Mouse (Mus musculus): Measurements from ENCODE around the gene Pth1r. TPM values are rescaled to one million over a fixed set of nuclear protein-coding genes. Genes with fewer than 3 reads are reported as not detected.

Pth1r gene
- polyA plus RNA-seq, 1 experiment from 2014 or later: 16.4 TPM

DNA sequence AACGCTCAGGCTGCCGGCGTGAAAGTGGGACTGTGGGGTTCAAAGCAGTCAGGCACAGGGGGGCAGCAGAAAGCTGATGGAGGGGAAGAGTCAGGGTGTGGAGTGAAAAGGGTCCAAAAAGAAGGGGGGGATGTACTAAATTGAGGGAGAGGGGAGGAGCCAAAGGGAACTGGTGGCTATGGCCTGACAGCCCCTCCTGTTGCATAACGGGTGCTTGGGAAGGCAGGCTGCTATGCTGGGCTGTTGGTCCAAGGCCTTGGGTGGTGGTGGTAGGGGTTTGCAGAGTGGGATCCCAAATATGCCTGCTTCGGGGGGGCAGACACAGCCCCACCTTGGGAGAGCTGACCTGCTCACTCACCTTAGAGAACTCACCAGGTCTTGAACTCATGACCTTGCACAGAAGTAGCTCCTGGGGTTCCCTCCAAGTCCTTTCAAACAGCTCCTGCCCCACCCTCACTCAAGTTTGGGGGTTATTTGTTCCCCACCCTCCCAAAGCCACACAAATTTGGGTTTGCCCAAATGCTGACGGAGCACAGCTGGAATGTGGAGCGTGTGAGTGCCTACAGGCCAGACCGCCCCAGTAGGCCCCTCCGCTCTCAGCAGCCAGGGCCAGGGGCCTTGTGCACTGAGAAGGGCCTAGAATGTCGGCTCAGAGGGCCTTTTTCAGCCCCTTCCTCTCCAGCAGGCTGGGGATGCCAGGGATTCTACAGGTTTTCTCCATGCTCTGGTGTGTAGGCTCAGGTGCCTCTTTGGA lies 28.5 kb upstream of the Pth1r start:
- peak overlapping the region; percentile 27 for H3K27ac ChIP-seq (ENCODE audit: low read length)

DNA sequence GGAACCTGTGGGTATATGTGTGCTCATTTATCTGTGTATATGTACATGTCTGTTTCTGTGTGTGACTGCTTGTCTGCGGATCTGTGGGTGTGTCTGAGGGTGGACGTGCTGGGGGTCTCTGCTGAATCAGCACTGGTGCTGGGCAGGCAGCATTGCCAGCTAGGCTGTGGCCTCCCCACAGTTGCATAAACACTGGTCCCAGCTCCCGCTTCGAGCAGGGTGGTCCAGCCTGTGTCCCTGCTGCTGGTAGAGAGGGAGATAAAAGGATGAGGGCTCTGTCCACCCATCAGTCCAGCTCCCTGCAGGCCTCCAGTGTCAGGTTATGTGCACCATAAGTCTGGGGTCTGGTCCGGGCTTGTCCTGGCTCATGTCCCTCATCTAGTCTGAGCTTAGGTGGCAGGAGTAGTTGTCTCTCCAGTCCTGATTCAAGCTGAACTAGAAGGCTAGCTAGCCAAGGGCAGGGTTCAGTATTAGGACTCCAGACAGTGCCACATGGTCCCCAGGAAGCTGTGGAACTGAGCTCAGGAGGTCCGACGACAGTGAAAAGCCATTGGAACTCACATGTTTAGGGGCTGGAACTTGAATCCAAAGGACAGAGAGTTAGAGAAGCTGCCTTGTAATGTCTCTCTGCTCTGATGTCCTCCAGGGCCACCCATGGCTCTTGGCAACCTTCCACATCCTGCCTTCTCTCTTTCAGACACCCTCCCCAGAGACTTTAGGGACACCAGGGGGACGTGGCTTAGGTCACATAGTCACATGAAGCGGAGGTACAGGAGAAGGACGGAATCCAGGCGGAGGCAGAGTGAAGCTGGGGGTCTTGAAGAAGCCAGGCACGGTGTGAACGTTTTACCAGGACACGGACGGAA lies 27.7 kb upstream of the Pth1r start:
- Histone ChIP-seq H3K4me2 (ENCODE audit: low read depth, low read length) (no peak overlapping the region), H3K36me3 (ENCODE audit: control insufficient read depth, insufficient read depth, low read length) (no peaks in the 10 kb centered on the region), H3K4me1 (ENCODE audit: control insufficient read depth, insufficient read depth, low read length) (peaks cover 15% of the 10 kb centered on the region), H3K4me3 (ENCODE audit: low read length) (no peak overlapping the region), H3K27me3 (replicated peaks; ENCODE audit: control insufficient read depth, insufficient read depth, low read length) (no peaks in the 10 kb centered on the region), H3K27ac (ENCODE audit: low read length) (peak overlapping the region; percentile 27), H3K9ac (ENCODE audit: low read depth, low read length) (peak overlapping the region; percentile 24; the same call in 1 of the 2 replicates), H3K9me3 (ENCODE audit: control insufficient read depth, low read length) (no peaks in the 10 kb centered on the region)
- peak; percentile 48; the same call in 1 of the 2 replicates for ATAC-seq
- WGBS: 64% methylated on average over 15 of the region's 15 CpGs

More for the DNA sequence above, 28.5 kb upstream of the Pth1r start:
- Histone ChIP-seq H3K36me3 (ENCODE audit: control insufficient read depth, insufficient read depth, low read length) (no peaks in the 10 kb centered on the region), H3K9me3 (ENCODE audit: control insufficient read depth, low read length) (no peaks in the 10 kb centered on the region), H3K4me3 (ENCODE audit: low read length) (no peak overlapping the region), H3K9ac (ENCODE audit: low read depth, low read length) (peak overlapping the region; percentile 24), H3K4me1 (ENCODE audit: control insufficient read depth, insufficient read depth, low read length) (peaks cover 15% of the 10 kb centered on the region), H3K4me2 (ENCODE audit: low read depth, low read length) (no peak overlapping the region), H3K27me3 (replicated peaks; ENCODE audit: control insufficient read depth, insufficient read depth, low read length) (no peaks in the 10 kb centered on the region)
- WGBS: 74% methylated on average over 10 of the region's 10 CpGs
- ATAC-seq: peak; percentile 36

DNA sequence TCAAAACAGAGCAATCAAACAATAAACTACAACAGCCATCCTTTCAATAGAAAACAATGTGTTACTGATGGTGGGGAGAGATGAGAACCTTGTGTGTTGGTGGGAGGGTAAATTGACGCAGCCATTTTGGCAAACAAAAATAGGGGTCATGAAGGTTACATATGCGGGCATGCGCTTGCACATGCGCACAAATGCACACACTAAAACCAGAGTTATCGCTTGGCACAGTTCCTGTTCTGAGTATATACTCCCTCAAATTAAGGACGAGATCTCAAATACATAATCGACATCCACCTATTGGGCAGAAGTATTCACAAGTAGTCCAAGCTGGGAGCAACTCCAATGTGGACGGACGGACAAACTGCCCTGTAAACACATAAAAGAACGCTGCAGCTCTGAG lies 25.4 kb upstream of the Pth1r start:
- no peak overlapping the region for H3K27ac ChIP-seq (ENCODE audit: low read length)
- H3K4me2 ChIP-seq (ENCODE audit: low read depth, low read length): no peak overlapping the region
- H3K9me3 ChIP-seq (ENCODE audit: control insufficient read depth, low read length): no peaks in the 10 kb centered on the region
- H3K27me3 ChIP-seq (replicated peaks; ENCODE audit: control insufficient read depth, insufficient read depth, low read length): no peaks in the 10 kb centered on the region
- no peaks in the 10 kb centered on the region for H3K36me3 ChIP-seq (ENCODE audit: control insufficient read depth, insufficient read depth, low read length)
- no peak overlapping the region for H3K4me3 ChIP-seq (ENCODE audit: low read length)
- ATAC-seq: no peak
- H3K4me1 ChIP-seq (ENCODE audit: control insufficient read depth, insufficient read depth, low read length): peaks cover 15% of the 10 kb centered on the region
- WGBS: 95% methylated on average over 10 of the region's 10 CpGs
- H3K9ac ChIP-seq (ENCODE audit: low read depth, low read length): no peak overlapping the region

DNA sequence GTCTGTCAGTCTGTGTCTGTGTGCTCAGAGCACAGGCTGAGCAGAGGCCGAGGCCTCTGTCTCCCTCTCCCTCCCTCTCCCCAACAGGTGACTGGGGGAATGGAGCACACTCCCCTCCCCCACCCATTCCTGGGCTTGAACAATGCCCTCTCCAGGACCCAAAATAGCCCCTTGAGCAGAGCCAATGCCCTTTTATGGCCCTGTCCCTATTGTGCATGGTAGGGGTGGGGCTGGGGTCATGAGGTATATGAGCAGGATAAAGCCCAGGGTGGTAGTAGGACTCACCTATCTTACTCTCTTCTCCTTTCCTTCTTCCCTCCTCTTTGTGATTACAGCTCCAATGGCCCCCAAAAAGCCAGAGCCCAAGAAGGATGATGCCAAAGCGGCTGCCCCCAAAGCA lies 16.5 kb upstream of the Pth1r start:
- peaks cover 14% of the 10 kb centered on the region for H3K4me1 ChIP-seq (ENCODE audit: control insufficient read depth, insufficient read depth, low read length)
- H3K4me2 ChIP-seq (ENCODE audit: low read depth, low read length): no peak overlapping the region
- no peak overlapping the region for H3K27ac ChIP-seq (ENCODE audit: low read length)
- 75% methylated on average over 2 of the region's 2 CpGs for whole genome bisulfite sequencing
- no peaks in the 10 kb centered on the region for H3K9me3 ChIP-seq (ENCODE audit: control insufficient read depth, low read length)
- no peaks in the 10 kb centered on the region for H3K36me3 ChIP-seq (ENCODE audit: control insufficient read depth, insufficient read depth, low read length)
- H3K4me3 ChIP-seq (ENCODE audit: low read length): no peak overlapping the region
- no peaks in the 10 kb centered on the region for H3K27me3 ChIP-seq (replicated peaks; ENCODE audit: control insufficient read depth, insufficient read depth, low read length)
- no peak overlapping the region for H3K9ac ChIP-seq (ENCODE audit: low read depth, low read length)
- ATAC-seq: no peak

DNA sequence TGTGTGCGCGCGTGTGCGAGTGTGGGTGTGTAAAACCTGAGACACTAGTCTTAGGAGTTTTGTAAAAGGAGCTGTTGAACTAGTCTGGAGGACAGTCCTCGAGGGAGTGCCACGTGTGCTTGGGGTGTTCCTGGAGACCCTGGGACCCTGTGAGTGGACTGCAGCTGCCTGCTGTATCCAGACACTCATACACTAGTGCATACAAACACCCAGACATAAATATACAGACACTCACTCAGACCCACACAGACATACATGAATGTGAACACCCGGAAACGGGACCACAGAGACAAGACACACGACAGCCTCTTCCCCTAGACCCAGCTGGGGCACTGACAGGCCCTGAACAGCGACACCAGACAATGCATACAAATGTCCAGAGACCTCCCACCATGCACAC lies 15.8 kb upstream of the Pth1r start:
- Histone ChIP-seq H3K36me3 (ENCODE audit: control insufficient read depth, insufficient read depth, low read length) (no peaks in the 10 kb centered on the region), H3K4me2 (ENCODE audit: low read depth, low read length) (no peak overlapping the region), H3K4me3 (ENCODE audit: low read length) (no peak overlapping the region), H3K4me1 (ENCODE audit: control insufficient read depth, insufficient read depth, low read length) (peaks cover 14% of the 10 kb centered on the region), H3K27me3 (replicated peaks; ENCODE audit: control insufficient read depth, insufficient read depth, low read length) (no peaks in the 10 kb centered on the region), H3K27ac (ENCODE audit: low read length) (no peak overlapping the region), H3K9ac (ENCODE audit: low read depth, low read length) (no peak overlapping the region), H3K9me3 (ENCODE audit: control insufficient read depth, low read length) (no peaks in the 10 kb centered on the region)
- ATAC-seq: no peak
- WGBS: 66% methylated on average over 10 of the region's 10 CpGs

DNA sequence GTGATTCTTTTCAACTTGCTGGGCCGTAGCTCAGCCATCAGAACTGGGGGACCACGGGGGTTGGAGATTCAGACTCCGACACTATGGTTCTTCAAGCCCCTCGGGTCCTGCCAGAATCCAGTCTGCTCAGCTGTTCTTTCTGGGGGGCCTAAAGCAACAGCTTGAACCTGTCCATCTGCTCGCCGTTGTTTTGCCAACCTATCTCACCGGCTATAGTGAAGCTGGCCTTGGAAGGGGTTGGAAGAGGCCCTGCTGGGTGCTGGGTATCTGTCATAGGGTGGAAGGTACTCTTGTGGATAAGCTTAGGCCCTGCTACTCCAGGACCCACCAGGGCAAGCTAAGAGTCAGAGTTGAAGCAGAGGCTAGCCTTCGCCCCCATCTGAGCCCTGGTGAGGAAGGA lies 13.9 kb upstream of the Pth1r start:
- Histone ChIP-seq H3K4me2 (ENCODE audit: low read depth, low read length) (no peak overlapping the region), H3K27ac (ENCODE audit: low read length) (no peak overlapping the region), H3K4me3 (ENCODE audit: low read length) (no peak overlapping the region), H3K9me3 (ENCODE audit: control insufficient read depth, low read length) (no peaks in the 10 kb centered on the region), H3K27me3 (replicated peaks; ENCODE audit: control insufficient read depth, insufficient read depth, low read length) (no peaks in the 10 kb centered on the region), H3K36me3 (ENCODE audit: control insufficient read depth, insufficient read depth, low read length) (no peaks in the 10 kb centered on the region), H3K4me1 (ENCODE audit: control insufficient read depth, insufficient read depth, low read length) (peaks cover 12% of the 10 kb centered on the region), H3K9ac (ENCODE audit: low read depth, low read length) (no peak overlapping the region)
- no peak for ATAC-seq
- WGBS: 84% methylated on average over 8 of the region's 8 CpGs

DNA sequence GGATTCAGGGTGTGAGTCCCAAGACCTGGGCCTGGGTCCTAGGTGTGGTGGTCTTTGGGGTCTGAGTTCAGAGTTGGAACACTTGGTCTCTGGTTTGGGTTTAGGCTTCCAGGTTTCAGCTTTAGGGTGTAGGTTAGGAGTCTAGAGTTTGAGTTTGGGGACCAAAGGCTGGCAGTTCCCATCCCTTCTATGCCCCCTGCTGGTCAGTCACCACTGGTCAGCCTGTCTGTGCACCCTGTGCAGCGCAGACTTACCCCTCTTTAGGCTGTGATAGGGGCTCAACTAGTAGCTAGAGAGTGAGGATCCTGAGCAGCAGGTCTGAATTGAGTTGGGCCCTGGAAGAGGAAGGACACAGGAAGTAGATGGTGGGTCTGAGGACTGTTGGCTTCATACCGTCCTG lies 12.3 kb upstream of the Pth1r start:
- peak; percentile 41; the same call in 1 of the 2 replicates for ATAC-seq
- WGBS: 52% methylated on average over 2 of the region's 2 CpGs
- Histone ChIP-seq H3K4me2 (ENCODE audit: low read depth, low read length) (no peak overlapping the region), H3K27me3 (replicated peaks; ENCODE audit: control insufficient read depth, insufficient read depth, low read length) (no peaks in the 10 kb centered on the region), H3K4me3 (ENCODE audit: low read length) (no peak overlapping the region), H3K27ac (ENCODE audit: low read length) (no peak overlapping the region), H3K36me3 (ENCODE audit: control insufficient read depth, insufficient read depth, low read length) (no peaks in the 10 kb centered on the region), H3K9me3 (ENCODE audit: control insufficient read depth, low read length) (no peaks in the 10 kb centered on the region), H3K4me1 (ENCODE audit: control insufficient read depth, insufficient read depth, low read length) (peaks cover 6% of the 10 kb centered on the region; the same call in 1 of the 2 replicates), H3K9ac (ENCODE audit: low read depth, low read length) (no peak overlapping the region)

DNA sequence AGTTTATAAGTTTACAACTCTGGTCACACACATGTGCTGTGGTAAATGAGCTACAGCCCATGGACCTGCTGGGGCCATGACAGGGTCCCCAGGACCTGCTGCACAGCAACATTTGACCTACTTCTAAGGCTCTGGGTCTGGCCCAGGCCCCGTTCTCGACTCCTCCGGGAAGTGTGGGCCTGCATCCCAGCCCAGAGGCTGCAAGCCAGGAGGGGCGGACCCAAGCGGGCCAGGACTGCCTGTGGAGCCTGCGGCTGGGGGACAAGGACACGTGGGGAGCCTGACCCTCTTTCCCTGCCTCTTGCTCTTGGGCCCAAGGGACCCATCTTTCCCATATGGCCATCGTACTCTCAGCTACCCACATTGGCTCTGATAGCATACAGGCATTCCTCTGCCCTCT lies 11.7 kb upstream of the Pth1r start:
- no peak overlapping the region; the same call in 1 of the 2 replicates for H3K9ac ChIP-seq (ENCODE audit: low read depth, low read length)
- no peaks in the 10 kb centered on the region for H3K9me3 ChIP-seq (ENCODE audit: control insufficient read depth, low read length)
- H3K4me2 ChIP-seq (ENCODE audit: low read depth, low read length): no peak overlapping the region
- ATAC-seq: no peak
- H3K27ac ChIP-seq (ENCODE audit: low read length): no peak overlapping the region
- H3K36me3 ChIP-seq (ENCODE audit: control insufficient read depth, insufficient read depth, low read length): no peaks in the 10 kb centered on the region
- WGBS: 64% methylated on average over 8 of the region's 8 CpGs
- no peak overlapping the region for H3K4me3 ChIP-seq (ENCODE audit: low read length)
- H3K4me1 ChIP-seq (ENCODE audit: control insufficient read depth, insufficient read depth, low read length): peaks cover 6% of the 10 kb centered on the region; the same call in 1 of the 2 replicates
- H3K27me3 ChIP-seq (replicated peaks; ENCODE audit: control insufficient read depth, insufficient read depth, low read length): no peaks in the 10 kb centered on the region

DNA sequence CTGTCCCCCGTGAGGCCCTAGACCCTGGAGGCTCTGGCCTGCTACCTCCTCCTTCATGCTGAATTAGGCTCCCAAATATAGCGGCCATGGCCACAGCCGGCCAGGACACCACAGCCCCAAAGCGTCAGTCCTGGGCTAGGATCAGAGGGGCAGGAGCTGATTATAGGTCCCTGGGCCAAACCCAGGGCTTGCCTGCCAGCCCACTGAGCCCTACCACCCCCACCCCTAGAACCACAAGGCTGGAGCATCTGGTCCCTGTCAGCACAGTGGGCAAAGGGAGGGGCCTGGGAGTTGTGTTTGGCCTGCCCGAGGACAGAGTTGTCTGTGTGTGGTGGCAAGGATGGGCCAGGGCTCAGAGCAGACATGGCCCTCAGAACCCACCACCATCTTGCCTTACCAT lies 10.9 kb upstream of the Pth1r start:
- Histone ChIP-seq H3K9ac (ENCODE audit: low read depth, low read length) (no peak overlapping the region), H3K4me3 (ENCODE audit: low read length) (no peak overlapping the region), H3K27me3 (replicated peaks; ENCODE audit: control insufficient read depth, insufficient read depth, low read length) (no peaks in the 10 kb centered on the region), H3K27ac (ENCODE audit: low read length) (no peak overlapping the region), H3K4me1 (ENCODE audit: control insufficient read depth, insufficient read depth, low read length) (peaks cover 2% of the 10 kb centered on the region; the same call in 1 of the 2 replicates), H3K36me3 (ENCODE audit: control insufficient read depth, insufficient read depth, low read length) (no peaks in the 10 kb centered on the region), H3K9me3 (ENCODE audit: control insufficient read depth, low read length) (no peaks in the 10 kb centered on the region), H3K4me2 (ENCODE audit: low read depth, low read length) (no peak overlapping the region)
- 86% methylated on average over 5 of the region's 5 CpGs for WGBS
- ATAC-seq: no peak
